Mouse (Mus musculus): Measurements from ENCODE around the gene Nosip. TPM values are rescaled to one million over a fixed set of nuclear protein-coding genes. Genes with fewer than 3 reads are reported as not detected.
"Not testable (repeated sequence)": the region's sequence is repeated elsewhere in the genome, so short reads cannot be mapped to it uniquely, and the experiment has no call there.

The Nosip gene
- polyA plus RNA-seq, 1 experiment from 2014 or later = 65.1 TPM

DNA sequence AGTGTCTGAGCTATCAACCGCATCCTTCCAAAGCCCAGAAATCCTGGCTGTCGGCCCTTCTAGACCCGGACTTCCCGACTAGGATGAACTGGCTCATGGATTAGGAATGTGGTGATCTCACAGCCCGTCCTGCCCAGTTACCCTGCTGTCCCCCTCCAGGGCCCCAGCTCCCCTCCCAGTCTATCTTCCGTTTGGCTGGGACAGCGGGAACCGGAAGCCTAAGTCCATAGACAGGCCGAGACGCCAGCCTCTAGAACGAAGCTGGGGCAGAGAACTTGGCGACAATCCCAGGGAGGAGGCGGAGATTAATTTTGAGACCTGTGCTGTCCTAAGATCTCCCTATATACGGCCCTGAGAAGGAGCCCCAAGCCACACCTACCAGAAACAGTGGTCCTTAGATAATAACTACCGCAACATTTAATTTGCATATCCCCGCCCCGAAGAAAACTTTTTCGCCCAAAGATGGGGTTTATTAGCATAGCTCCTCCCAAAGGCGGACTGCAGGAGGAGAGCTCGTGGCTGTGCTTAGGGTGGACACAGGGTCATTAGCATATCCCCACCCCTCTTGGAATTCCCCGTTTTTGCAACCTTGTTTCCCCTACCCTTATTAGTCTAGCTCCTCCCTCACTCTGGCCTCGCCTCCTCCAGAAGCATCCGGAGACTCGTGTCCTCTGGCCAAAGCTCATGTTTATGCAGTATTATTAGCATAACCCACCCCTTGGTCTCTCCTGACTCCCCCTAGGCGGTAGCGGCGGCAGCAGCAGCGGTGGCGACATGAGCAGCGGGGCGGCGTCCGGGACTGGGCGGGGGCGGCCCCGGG, 44.8 kb upstream of the Nosip start, which contains the start of gene Rras:
Rras (plus strand) TSS at position 720 of the 820 bp plus-strand sequence.
- peak within 1 kb of the TSS; percentile 69 for H3K9ac ChIP-seq (ENCODE audit: low read length)
- H3K9me3 ChIP-seq (ENCODE audit: control insufficient read depth, low read length) = no peaks in the 10 kb centered on the region
- H3K27me3 ChIP-seq (ENCODE audit: control insufficient read depth, insufficient read depth, low read length) = no peaks in the 10 kb centered on the region
- peak within 1 kb of the TSS; percentile 84 for H3K4me2 ChIP-seq (ENCODE audit: low read depth)
- peak within 1 kb of the TSS; percentile 75 for H3K27ac ChIP-seq (ENCODE audit: low read depth, low read length)
- ATAC-seq (ENCODE audit: insufficient read depth, low FRiP score, low TSS enrichment) (peak; percentile 82), DNase-seq (ENCODE audit: low spot score) (peak; percentile 89)
- WGBS = under 1% methylated on average over 32 of the region's 36 CpGs
- peaks cover 6% of the 10 kb centered on the region for H3K36me3 ChIP-seq (ENCODE audit: control insufficient read depth, insufficient read depth, low read length)
- peak within 1 kb of the TSS; percentile 76 for H3K4me3 ChIP-seq (ENCODE audit: low read depth, low read length)
- peaks cover 12% of the 10 kb centered on the region for H3K4me1 ChIP-seq (ENCODE audit: control insufficient read depth, insufficient read depth, low read length)

- H3K27me3 ChIP-seq (ENCODE audit: control insufficient read depth, insufficient read depth, low read length) = no peaks in the 10 kb centered on the region
- H3K9me3 ChIP-seq (ENCODE audit: control insufficient read depth, low read length) = no peaks in the 10 kb centered on the region
- no peak overlapping the region for H3K9ac ChIP-seq (ENCODE audit: low read length)
- peaks cover 12% of the 10 kb centered on the region for H3K4me1 ChIP-seq (ENCODE audit: control insufficient read depth, insufficient read depth, low read length)
- H3K27ac ChIP-seq (ENCODE audit: low read depth, low read length) = no peak overlapping the region
- no peak for DNase-seq (ENCODE audit: low spot score)
- no peak overlapping the region for H3K4me2 ChIP-seq (ENCODE audit: low read depth)
- H3K36me3 ChIP-seq (ENCODE audit: control insufficient read depth, insufficient read depth, low read length) = no peaks in the 10 kb centered on the region; the same call in 1 of the 2 replicates
- 38% methylated on average over 8 of the region's 8 CpGs for WGBS
- H3K4me3 ChIP-seq (ENCODE audit: low read depth, low read length) = no peak overlapping the region
- ATAC-seq (ENCODE audit: insufficient read depth, low FRiP score, low TSS enrichment) = no peak
Observed at GRCm38 (mm10) chr7:45019031-45019571, 43.1 kb upstream of the Nosip start.

DNA sequence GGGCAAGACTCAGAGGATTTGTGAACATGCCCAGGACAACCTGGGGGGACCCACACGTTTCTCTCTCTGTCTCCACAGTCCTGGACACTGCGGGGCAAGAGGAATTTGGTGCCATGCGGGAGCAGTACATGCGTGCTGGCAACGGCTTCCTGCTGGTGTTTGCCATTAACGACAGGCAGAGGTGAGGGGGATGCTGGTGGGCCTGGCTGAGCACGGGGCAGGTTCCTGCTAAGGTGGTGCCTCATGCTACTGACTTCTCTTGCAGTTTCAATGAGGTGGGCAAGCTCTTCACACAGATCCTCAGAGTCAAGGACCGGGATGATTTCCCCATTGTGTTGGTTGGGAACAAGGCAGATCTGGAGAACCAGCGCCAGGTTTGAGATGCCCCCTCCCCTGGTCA, 42.0 kb upstream of the Nosip start:
- H3K36me3 ChIP-seq (ENCODE audit: control insufficient read depth, insufficient read depth, low read length) = no peaks in the 10 kb centered on the region
- DNase-seq (ENCODE audit: low spot score) (no peak), ATAC-seq (ENCODE audit: insufficient read depth, low FRiP score, low TSS enrichment) (no peak)
- peaks cover 5% of the 10 kb centered on the region; the same call in 1 of the 2 replicates for H3K4me1 ChIP-seq (ENCODE audit: control insufficient read depth, insufficient read depth, low read length)
- 70% methylated on average over 9 of the region's 9 CpGs for WGBS
- no peak overlapping the region for H3K4me2 ChIP-seq (ENCODE audit: low read depth)
- H3K27me3 ChIP-seq (ENCODE audit: control insufficient read depth, insufficient read depth, low read length) = no peaks in the 10 kb centered on the region
- no peak overlapping the region for H3K9ac ChIP-seq (ENCODE audit: low read length)
- no peak overlapping the region for H3K4me3 ChIP-seq (ENCODE audit: low read depth, low read length)
- H3K9me3 ChIP-seq (ENCODE audit: control insufficient read depth, low read length) = no peaks in the 10 kb centered on the region
- no peak overlapping the region for H3K27ac ChIP-seq (ENCODE audit: low read depth, low read length)

DNA sequence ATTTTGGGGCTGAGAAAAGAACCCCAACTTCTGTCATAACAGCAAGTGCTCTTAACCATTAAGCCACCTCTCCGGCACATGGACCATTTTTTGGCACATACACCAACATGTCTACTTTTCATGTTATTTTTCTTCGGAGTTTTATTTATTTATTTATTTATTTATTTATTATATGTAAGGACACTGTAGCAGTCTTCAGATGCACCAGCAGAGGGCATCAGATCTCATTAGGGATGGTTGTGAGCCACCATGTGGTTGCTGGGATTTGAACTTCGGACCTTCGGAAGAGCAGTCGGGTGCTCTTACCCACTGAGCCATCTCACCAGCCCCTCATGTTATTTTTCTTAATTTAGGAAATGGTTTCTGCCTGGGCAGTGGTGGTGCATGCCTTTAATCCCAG, 38.5 kb upstream of the Nosip start:
- not testable (repeated sequence) for H3K27ac ChIP-seq (ENCODE audit: low read depth, low read length); ATAC-seq (ENCODE audit: insufficient read depth, low FRiP score, low TSS enrichment); H3K9me3 ChIP-seq (ENCODE audit: control insufficient read depth, low read length); H3K27me3 ChIP-seq (ENCODE audit: control insufficient read depth, insufficient read depth, low read length); H3K9ac ChIP-seq (ENCODE audit: low read length); H3K4me1 ChIP-seq (ENCODE audit: control insufficient read depth, insufficient read depth, low read length); H3K4me3 ChIP-seq (ENCODE audit: low read depth, low read length); DNase-seq (ENCODE audit: low spot score); H3K4me2 ChIP-seq (ENCODE audit: low read depth)
- H3K36me3 ChIP-seq (ENCODE audit: control insufficient read depth, insufficient read depth, low read length) = peaks cover 12% of the 10 kb centered on the region
- 79% methylated on average over 5 of the region's 5 CpGs for WGBS

GRCm38 (mm10) chr7:45024281-45025248, 37.7 kb upstream of the Nosip start:
- no peak overlapping the region for H3K27ac ChIP-seq (ENCODE audit: low read depth, low read length)
- H3K4me2 ChIP-seq (ENCODE audit: low read depth) = no peak overlapping the region
- no peak overlapping the region for H3K9ac ChIP-seq (ENCODE audit: low read length)
- peaks cover 18% of the 10 kb centered on the region for H3K36me3 ChIP-seq (ENCODE audit: control insufficient read depth, insufficient read depth, low read length)
- H3K4me3 ChIP-seq (ENCODE audit: low read depth, low read length) = no peak overlapping the region
- H3K27me3 ChIP-seq (ENCODE audit: control insufficient read depth, insufficient read depth, low read length) = no peaks in the 10 kb centered on the region
- H3K4me1 ChIP-seq (ENCODE audit: control insufficient read depth, insufficient read depth, low read length) = no peaks in the 10 kb centered on the region
- no peaks in the 10 kb centered on the region for H3K9me3 ChIP-seq (ENCODE audit: control insufficient read depth, low read length)
- 88% methylated on average over 15 of the region's 15 CpGs for WGBS
- DNase-seq (ENCODE audit: low spot score) (no peak), ATAC-seq (ENCODE audit: insufficient read depth, low FRiP score, low TSS enrichment) (no peak)

- Histone ChIP-seq H3K4me1 (ENCODE audit: control insufficient read depth, insufficient read depth, low read length) (no peaks in the 10 kb centered on the region), H3K4me3 (ENCODE audit: low read depth, low read length) (no peak overlapping the region), H3K9ac (ENCODE audit: low read length) (no peak overlapping the region), H3K27ac (ENCODE audit: low read depth, low read length) (no peak overlapping the region), H3K36me3 (ENCODE audit: control insufficient read depth, insufficient read depth, low read length) (peaks cover 24% of the 10 kb centered on the region), H3K27me3 (ENCODE audit: control insufficient read depth, insufficient read depth, low read length) (no peaks in the 10 kb centered on the region), H3K9me3 (ENCODE audit: control insufficient read depth, low read length) (no peaks in the 10 kb centered on the region), H3K4me2 (ENCODE audit: low read depth) (no peak overlapping the region)
- ATAC-seq (ENCODE audit: insufficient read depth, low FRiP score, low TSS enrichment) = no peak
- 80% methylated on average over 8 of the region's 8 CpGs for WGBS
- DNase-seq (ENCODE audit: low spot score) = no peak
Observed at GRCm38 (mm10) chr7:45025601-45026220, 36.5 kb upstream of the Nosip start.

DNA sequence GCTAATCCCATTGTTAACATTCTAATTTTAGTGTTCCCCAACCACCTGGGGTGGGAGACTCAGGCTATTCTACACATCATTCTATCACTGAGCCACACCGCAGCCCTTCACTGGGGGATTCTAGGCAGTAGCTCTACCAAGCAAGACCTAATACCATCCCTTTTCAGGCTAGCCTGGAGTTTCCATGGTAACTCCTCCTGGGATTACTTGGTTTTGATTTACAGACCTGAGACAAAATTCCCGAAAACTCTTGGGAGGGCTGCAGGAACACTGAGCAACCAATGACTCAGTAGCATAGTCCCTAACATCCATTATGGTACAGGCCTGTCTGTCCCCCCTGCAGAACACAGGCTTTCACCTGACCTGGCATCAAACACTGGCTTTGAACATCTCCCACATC, 36.0 kb upstream of the Nosip start:
- H3K4me2 ChIP-seq (ENCODE audit: low read depth) = no peak overlapping the region
- no peak overlapping the region for H3K4me3 ChIP-seq (ENCODE audit: low read depth, low read length)
- no peak overlapping the region for H3K9ac ChIP-seq (ENCODE audit: low read length)
- no peaks in the 10 kb centered on the region for H3K4me1 ChIP-seq (ENCODE audit: control insufficient read depth, insufficient read depth, low read length)
- H3K36me3 ChIP-seq (ENCODE audit: control insufficient read depth, insufficient read depth, low read length) = peaks cover 28% of the 10 kb centered on the region
- no peaks in the 10 kb centered on the region for H3K27me3 ChIP-seq (ENCODE audit: control insufficient read depth, insufficient read depth, low read length)
- H3K27ac ChIP-seq (ENCODE audit: low read depth, low read length) = no peak overlapping the region
- ATAC-seq (ENCODE audit: insufficient read depth, low FRiP score, low TSS enrichment) (peak; percentile 15; the same call in 1 of the 2 replicates), DNase-seq (ENCODE audit: low spot score) (no peak)
- WGBS = 51% methylated on average over 2 of the region's 2 CpGs
- no peaks in the 10 kb centered on the region for H3K9me3 ChIP-seq (ENCODE audit: control insufficient read depth, low read length)

- H3K36me3 ChIP-seq (ENCODE audit: control insufficient read depth, insufficient read depth, low read length) = peaks cover 36% of the 10 kb centered on the region
- no peak for ATAC-seq (ENCODE audit: insufficient read depth, low FRiP score, low TSS enrichment)
- 93% methylated on average over 9 of the region's 9 CpGs for WGBS
Observed at GRCm38 (mm10) chr7:45027761-45028160, 34.5 kb upstream of the Nosip start.

More at GRCm38 (mm10) chr7:45027761-45028160, 34.5 kb upstream of the Nosip start:
- H3K27ac ChIP-seq (ENCODE audit: low read depth, low read length) = no peak overlapping the region
- no peaks in the 10 kb centered on the region for H3K27me3 ChIP-seq (ENCODE audit: control insufficient read depth, insufficient read depth, low read length)
- no peak overlapping the region for H3K4me2 ChIP-seq (ENCODE audit: low read depth)
- H3K4me3 ChIP-seq (ENCODE audit: low read depth, low read length) = no peak overlapping the region
- no peak for DNase-seq (ENCODE audit: low spot score)
- no peaks in the 10 kb centered on the region for H3K4me1 ChIP-seq (ENCODE audit: control insufficient read depth, insufficient read depth, low read length)
- no peaks in the 10 kb centered on the region for H3K9me3 ChIP-seq (ENCODE audit: control insufficient read depth, low read length)
- H3K9ac ChIP-seq (ENCODE audit: low read length) = no peak overlapping the region
